Mouse (Mus musculus): ENCODE data around the gene Il2rg.

The Il2rg gene

GRCm38 (mm10) chrX:101260441-101261325, 7.4 kb downstream of the Il2rg start:
- DNase-seq (ENCODE audit: low spot score in 2 of 2), result no peak

GRCm38 (mm10) chrX:101256603-101257002, 11.5 kb downstream of the Il2rg start:
- no peak for DNase-seq (ENCODE audit: low spot score in 2 of 2)

- DNase-seq (ENCODE audit: low spot score in 2 of 2), result no peak
Measured at GRCm38 (mm10) chrX:101254740-101255139, 13.3 kb downstream of the Il2rg start.

GRCm38 (mm10) chrX:101253952-101254729, 13.9 kb downstream of the Il2rg start, which contains the start of gene Foxo4:
Gene Foxo4, plus strand, starts transcription at chrX:101254528.
- DNase-seq (ENCODE audit: low spot score in 2 of 2), result peak; percentile 92 to 93

- no peak for DNase-seq (ENCODE audit: low spot score in 2 of 2)
Measured at GRCm38 (mm10) chrX:101245011-101245410, 23.0 kb downstream of the Il2rg start.

- DNase-seq (ENCODE audit: low spot score in 2 of 2), result no peak
Measured at GRCm38 (mm10) chrX:101222796-101223162, 45.3 kb downstream of the Il2rg start.

- peak; percentile 92 to 94 for DNase-seq (ENCODE audit: low spot score in 2 of 2)
Measured at GRCm38 (mm10) chrX:101221834-101222795, 45.9 kb downstream of the Il2rg start, which contains the start of gene Snx12. Gene Snx12, minus strand, starts transcription at chrX:101222563.

Measured in right cerebral cortex, postnatal 10 days (tissue).